Mouse (Mus musculus): ENCODE measurements around the gene Hus1b. TPM values are rescaled to one million over a fixed set of nuclear protein-coding genes. Genes with fewer than 3 reads are reported as not detected.

Hus1b gene
- polyA plus RNA-seq, 1 experiment from 2014 or later, result not detected

GRCm38 (mm10) chr13:30901387-30902041 lies 46.0 kb downstream of the Hus1b start:
- H3K9me3 ChIP-seq (ENCODE audit: control insufficient read depth, low read length), result no peaks in the 10 kb centered on the region
- no peak overlapping the region for H3K4me2 ChIP-seq (ENCODE audit: low read depth)
- H3K27ac ChIP-seq (ENCODE audit: low read depth, low read length), result no peak overlapping the region
- no peak overlapping the region for H3K4me3 ChIP-seq (ENCODE audit: low read depth, low read length)
- no peak for ATAC-seq (ENCODE audit: insufficient read depth, low FRiP score, low TSS enrichment)
- H3K27me3 ChIP-seq (ENCODE audit: control insufficient read depth, insufficient read depth, low read length), result no peaks in the 10 kb centered on the region
- DNase-seq (ENCODE audit: low spot score), result no peak
- H3K4me1 ChIP-seq (ENCODE audit: control insufficient read depth, insufficient read depth, low read length), result no peaks in the 10 kb centered on the region
- no peaks in the 10 kb centered on the region for H3K36me3 ChIP-seq (ENCODE audit: control insufficient read depth, insufficient read depth, low read length)
- WGBS, result 93% methylated on average over 7 of the region's 7 CpGs
- H3K9ac ChIP-seq (ENCODE audit: low read length), result no peak overlapping the region

Other genes with a start within 250 kb of the Hus1b start
- gene Irf4, start 198.5 kb downstream of the Hus1b start, polyA plus RNA-seq (2014; fragmentation: Nextera tagmentation; extraction: Ambion mirVana), result 0.05 TPM in 1 of 2 replicates, not detected in the other
- 42.5 and 44.5 TPM in 2 replicates for gene Exoc2, start 26.3 kb upstream of the Hus1b start, polyA plus RNA-seq (2014; fragmentation: Nextera tagmentation; extraction: Ambion mirVana)
- not detected in 2 replicates for gene Gm5447, start 26.4 kb upstream of the Hus1b start, polyA plus RNA-seq (2014; fragmentation: Nextera tagmentation; extraction: Ambion mirVana)

Measured in neural tube, embryonic 11.5 days (tissue).